Mouse (Mus musculus): Measurements from ENCODE around the gene Inip. TPM values are rescaled to one million over a fixed set of nuclear protein-coding genes. Genes with fewer than 3 reads are reported as not detected.

Inip gene
- polyA plus RNA-seq, 1 experiment from 2014 or later = 96.1 TPM

- Histone ChIP-seq H3K9ac (no peak overlapping the region), H3K27me3 (0 out of 2 replicates have a peak, but pooled peaks cover 2% of the 10 kb centered on the region), H3K9me3 (replicated peaks) (no peaks in the 10 kb centered on the region), H3K4me2 (peak overlapping the region; percentile 99; the same call in 1 of the 2 replicates), H3K27ac (no peak overlapping the region), H3K4me1 (peaks cover 21% of the 10 kb centered on the region), H3K4me3 (peak overlapping the region; percentile 90; the same call in 1 of the 2 replicates), H3K36me3 (ENCODE audit: poor library complexity, severe bottlenecking) (no peaks in the 10 kb centered on the region)
- ATAC-seq = no peak
- 80% methylated on average over 2 of the region's 2 CpGs for WGBS
Measured at GRCm38 (mm10) chr4:59807521-59807920, 6.1 kb upstream of the Inip start.

GRCm38 (mm10) chr4:59806879-59807195 is 5.4 kb upstream of the Inip start:
- no peak for ATAC-seq
- Histone ChIP-seq H3K4me3 (peak overlapping the region; percentile 90), H3K36me3 (ENCODE audit: poor library complexity, severe bottlenecking) (no peaks in the 10 kb centered on the region), H3K27me3 (0 out of 2 replicates have a peak, but pooled peaks cover 2% of the 10 kb centered on the region), H3K27ac (no peak overlapping the region), H3K9me3 (replicated peaks) (no peaks in the 10 kb centered on the region), H3K4me1 (peaks cover 21% of the 10 kb centered on the region), H3K4me2 (peak overlapping the region; percentile 99), H3K9ac (peak overlapping the region; percentile 89)
- 5% methylated on average over 9 of the region's 9 CpGs for WGBS

- H3K27me3 ChIP-seq = 0 out of 2 replicates have a peak, but pooled peaks cover 2% of the 10 kb centered on the region
- H3K9me3 ChIP-seq (replicated peaks) = no peaks in the 10 kb centered on the region
- peak; percentile 89 for ATAC-seq
- under 1% methylated on average over 53 of the region's 58 CpGs for WGBS
- no peaks in the 10 kb centered on the region for H3K36me3 ChIP-seq (ENCODE audit: poor library complexity, severe bottlenecking)
- H3K9ac ChIP-seq = peak overlapping the region; percentile 89
- H3K4me3 ChIP-seq = peak overlapping the region; percentile 90
- H3K27ac ChIP-seq = peak overlapping the region; percentile 59
- peaks cover 21% of the 10 kb centered on the region for H3K4me1 ChIP-seq
- H3K4me2 ChIP-seq = peak overlapping the region; percentile 99
Measured at GRCm38 (mm10) chr4:59805968-59806878, 4.8 kb upstream of the Inip start.

GRCm38 (mm10) chr4:59805181-59805967 is 4.0 kb upstream of the Inip start, which contains the start of gene Snx30:
TSS of gene Snx30 (plus strand) at chr4:59805840.
- Histone ChIP-seq H3K4me2 (peak within 1 kb of the TSS; percentile 99), H3K4me3 (peak within 1 kb of the TSS; percentile 90), H3K36me3 (ENCODE audit: poor library complexity, severe bottlenecking) (no peaks in the 10 kb centered on the region), H3K27me3 (0 out of 2 replicates have a peak, but pooled peaks cover 2% of the 10 kb centered on the region), H3K9ac (peak within 1 kb of the TSS; percentile 89), H3K4me1 (peaks cover 21% of the 10 kb centered on the region), H3K9me3 (replicated peaks) (no peaks in the 10 kb centered on the region), H3K27ac (peak within 1 kb of the TSS; percentile 59)
- peak; percentile 93 for ATAC-seq
- WGBS = 2% methylated on average over 45 of the region's 45 CpGs

GRCm38 (mm10) chr4:59804754-59805153 is 3.4 kb upstream of the Inip start:
- Histone ChIP-seq H3K27ac (no peak overlapping the region), H3K9me3 (replicated peaks) (no peaks in the 10 kb centered on the region), H3K4me1 (peaks cover 21% of the 10 kb centered on the region), H3K4me2 (peak overlapping the region; percentile 99), H3K36me3 (ENCODE audit: poor library complexity, severe bottlenecking) (no peaks in the 10 kb centered on the region), H3K4me3 (peak overlapping the region; percentile 90), H3K9ac (peak overlapping the region; percentile 89; the same call in 1 of the 2 replicates), H3K27me3 (0 out of 2 replicates have a peak, but pooled peaks cover 2% of the 10 kb centered on the region)
- ATAC-seq = no peak
- 73% methylated on average over 1 of the region's 1 CpGs for WGBS

GRCm38 (mm10) chr4:59803358-59803757 is 2.0 kb upstream of the Inip start:
- no peak overlapping the region for H3K27ac ChIP-seq
- H3K4me3 ChIP-seq = no peak overlapping the region
- no peaks in the 10 kb centered on the region for H3K36me3 ChIP-seq (ENCODE audit: poor library complexity, severe bottlenecking)
- H3K27me3 ChIP-seq = 0 out of 2 replicates have a peak, but pooled peaks cover 2% of the 10 kb centered on the region
- no peak for ATAC-seq
- H3K9ac ChIP-seq = no peak overlapping the region
- 83% methylated on average over 5 of the region's 5 CpGs for WGBS
- H3K9me3 ChIP-seq (replicated peaks) = no peaks in the 10 kb centered on the region
- peaks cover 21% of the 10 kb centered on the region for H3K4me1 ChIP-seq
- no peak overlapping the region for H3K4me2 ChIP-seq

GRCm38 (mm10) chr4:59802792-59803191 is 1.4 kb upstream of the Inip start:
- Histone ChIP-seq H3K4me2 (no peak overlapping the region), H3K9me3 (replicated peaks) (no peaks in the 10 kb centered on the region), H3K36me3 (ENCODE audit: poor library complexity, severe bottlenecking) (no peaks in the 10 kb centered on the region), H3K4me3 (no peak overlapping the region), H3K4me1 (peaks cover 20% of the 10 kb centered on the region), H3K27ac (no peak overlapping the region), H3K27me3 (0 out of 2 replicates have a peak, but pooled peaks cover 2% of the 10 kb centered on the region), H3K9ac (no peak overlapping the region)
- ATAC-seq = no peak
- 76% methylated on average over 4 of the region's 4 CpGs for WGBS

GRCm38 (mm10) chr4:59802107-59802506 is 718 bp upstream of the Inip start:
- Histone ChIP-seq H3K9me3 (replicated peaks) (no peaks in the 10 kb centered on the region), H3K4me1 (peaks cover 13% of the 10 kb centered on the region), H3K4me3 (no peak overlapping the region), H3K4me2 (no peak overlapping the region), H3K27ac (no peak overlapping the region), H3K36me3 (ENCODE audit: poor library complexity, severe bottlenecking) (no peaks in the 10 kb centered on the region), H3K27me3 (0 out of 2 replicates have a peak, but pooled peaks cover 2% of the 10 kb centered on the region), H3K9ac (no peak overlapping the region)
- WGBS = 76% methylated on average over 6 of the region's 6 CpGs
- ATAC-seq = no peak

- H3K9ac ChIP-seq = no peak overlapping the region
- H3K4me2 ChIP-seq = no peak overlapping the region
- H3K27me3 ChIP-seq = 0 out of 2 replicates have a peak, but pooled peaks cover 2% of the 10 kb centered on the region
- H3K27ac ChIP-seq = no peak overlapping the region
- no peaks in the 10 kb centered on the region for H3K36me3 ChIP-seq (ENCODE audit: poor library complexity, severe bottlenecking)
- H3K4me3 ChIP-seq = no peak overlapping the region
- H3K9me3 ChIP-seq (replicated peaks) = no peaks in the 10 kb centered on the region
- ATAC-seq = no peak
- peaks cover 3% of the 10 kb centered on the region for H3K4me1 ChIP-seq
- WGBS = 94% methylated on average over 5 of the region's 5 CpGs
Measured at GRCm38 (mm10) chr4:59800181-59800580, 1.2 kb downstream of the Inip start.

- no peak overlapping the region for H3K9ac ChIP-seq
- H3K4me1 ChIP-seq = no peaks in the 10 kb centered on the region
- no peaks in the 10 kb centered on the region for H3K27me3 ChIP-seq
- no peak overlapping the region for H3K27ac ChIP-seq
- no peak for ATAC-seq
- 79% methylated on average over 2 of the region's 2 CpGs for WGBS
- H3K4me3 ChIP-seq = no peak overlapping the region
- no peaks in the 10 kb centered on the region for H3K9me3 ChIP-seq (replicated peaks)
- H3K4me2 ChIP-seq = no peak overlapping the region
- no peaks in the 10 kb centered on the region for H3K36me3 ChIP-seq (ENCODE audit: poor library complexity, severe bottlenecking)
Measured at GRCm38 (mm10) chr4:59795788-59796455, 5.5 kb downstream of the Inip start.

GRCm38 (mm10) chr4:59794116-59794515 is 7.3 kb downstream of the Inip start:
- no peaks in the 10 kb centered on the region for H3K4me1 ChIP-seq
- ATAC-seq = no peak
- no peak overlapping the region for H3K4me2 ChIP-seq
- H3K36me3 ChIP-seq (ENCODE audit: poor library complexity, severe bottlenecking) = no peaks in the 10 kb centered on the region
- H3K27ac ChIP-seq = no peak overlapping the region
- H3K4me3 ChIP-seq = no peak overlapping the region
- no peaks in the 10 kb centered on the region for H3K9me3 ChIP-seq (replicated peaks)
- no peak overlapping the region for H3K9ac ChIP-seq
- no peaks in the 10 kb centered on the region for H3K27me3 ChIP-seq
- 70% methylated on average over 2 of the region's 2 CpGs for WGBS
